Mouse (Mus musculus): Measurements from ENCODE around the gene 1110017D15Rik.

GRCm38 (mm10) chr4:41470684-41471383 is 46.3 kb downstream of the 1110017D15Rik start:
- TF ChIP-seq CTCF (IDR thresholded peaks at IDR 0.05; ENCODE audit: borderline replicate concordance, control insufficient read depth, extremely low read depth, insufficient read depth, low read length, poor library complexity), result no peak
- TF ChIP-seq POLR2A (IDR thresholded peaks at IDR 0.05; ENCODE audit: control insufficient read depth, extremely low read depth, insufficient read depth, low read length, poor library complexity), result no peak

Measured in thymus, adult 2 months (tissue).